Mouse (Mus musculus) G1E (cell line): ENCODE data around the gene Rptor.

Experiments used
- CTCF ChIP-seq: IDR thresholded peaks from 2 replicates; pipeline ENCODE4 v1.5.1; 2012; ENCODE audit warnings: low read depth, low read length, inconsistent platforms, mixed read lengths
- POLR2AphosphoS5 ChIP-seq: IDR thresholded peaks from 2 replicates; pipeline ENCODE4 v1.6.1; 2012; ENCODE audit warnings: low read depth, low read length, inconsistent platforms; ENCODE audit not compliant: insufficient replicate concordance

- TF ChIP-seq CTCF (no peak), POLR2AphosphoS5 (no peak)
Observed at GRCm38 (mm10) chr11:119833877-119834804, 231.4 kb downstream of the Rptor start.
